Mouse (Mus musculus) kidney, embryonic 15.5 days (tissue): Measurements from ENCODE around the gene Plce1. TPM values are rescaled to one million over a fixed set of nuclear protein-coding genes. Genes with fewer than 3 reads are reported as not detected.

ENCODE experiments used
- ATAC-seq: fragments of 200-750 bp; cut with Nextera tagmentation; replicated peaks from 2 replicates; pipeline ENCODE4 v1.8.0; 2017; ENCODE audit warnings: moderate TSS enrichment; ENCODE audit not compliant: low FRiP score
- H3K27ac ChIP-seq: fragments of 300-500 bp; sonication (generic); 2 replicates; pipeline ENCODE4 v1.5.1; 2015; ENCODE audit warnings: mild to moderate bottlenecking, inconsistent platforms
- H3K27me3 ChIP-seq: fragments of 300-500 bp; sonication (generic); 2 replicates; pipeline ENCODE4 v1.6.1; 2015; ENCODE audit warnings: inconsistent platforms
- H3K36me3 ChIP-seq: fragments of 300-500 bp; sonication (generic); 2 replicates; pipeline ENCODE4 v1.6.1; 2015; ENCODE audit warnings: inconsistent platforms
- H3K4me1 ChIP-seq: fragments of 300-500 bp; sonication (generic); 2 replicates; pipeline ENCODE4 v1.6.1; 2015; ENCODE audit warnings: inconsistent platforms
- H3K4me2 ChIP-seq: fragments of 300-500 bp; sonication (generic); 2 replicates; pipeline ENCODE4 v1.6.1; 2015; ENCODE audit warnings: moderate library complexity, mild to moderate bottlenecking, inconsistent platforms
- H3K4me3 ChIP-seq: fragments of 300-500 bp; sonication (generic); replicated peaks from 2 replicates; pipeline ENCODE4 v1.5.1; 2015; ENCODE audit warnings: mild to moderate bottlenecking, inconsistent platforms
- H3K9ac ChIP-seq: fragments of 300-500 bp; sonication (generic); 2 replicates; pipeline ENCODE4 v1.6.1; 2015; ENCODE audit warnings: mild to moderate bottlenecking, inconsistent platforms
- H3K9me3 ChIP-seq: fragments of 300-500 bp; sonication (generic); replicated peaks from 2 replicates; pipeline ENCODE4 v1.6.1; 2016; ENCODE audit warnings: inconsistent platforms
- WGBS: fragments of 180-500 bp; shearing (Covaris S2); methylation state at CpG from one replicate; pipeline ENCODE4 v1.1.7; 2015; ENCODE audit warnings: mixed read lengths; 5-methylcytosine and 5-hydroxymethylcytosine counted together
- polyA plus RNA-seq: library from polyadenylated mRNA; unstranded; fragments of >200 nt; fragmentation: Nextera tagmentation; extraction: Ambion mirVana; gene quantifications from 2 replicates; pipeline ENCODE4 v1.2.1, GENCODE M21; 2015

Gene Plce1
- polyA plus RNA-seq, 1 experiment from 2014 or later, result 3.6 TPM

GRCm38 (mm10) chr19:38478286-38478685, 2.6 kb upstream of the Plce1 start:
- H3K27me3 ChIP-seq, result peaks cover 46% of the 10 kb centered on the region
- WGBS, result 19% methylated on average over 5 of the region's 5 CpGs
- ATAC-seq, result peak; percentile 61
- no peaks in the 10 kb centered on the region for H3K36me3 ChIP-seq
- H3K9me3 ChIP-seq, result no peaks in the 10 kb centered on the region
- H3K9ac ChIP-seq, result no peak overlapping the region
- H3K4me2 ChIP-seq, result no peak overlapping the region
- peaks cover 31% of the 10 kb centered on the region for H3K4me1 ChIP-seq
- H3K4me3 ChIP-seq, result no peak overlapping the region
- no peak overlapping the region for H3K27ac ChIP-seq

GRCm38 (mm10) chr19:38478948-38479347, 2.0 kb upstream of the Plce1 start:
- Histone ChIP-seq H3K27me3 (peaks cover 53% of the 10 kb centered on the region), H3K27ac (no peak overlapping the region), H3K9ac (no peak overlapping the region), H3K36me3 (no peaks in the 10 kb centered on the region), H3K4me2 (no peak overlapping the region), H3K4me1 (peaks cover 31% of the 10 kb centered on the region), H3K4me3 (no peak overlapping the region), H3K9me3 (no peaks in the 10 kb centered on the region)
- no peak for ATAC-seq
- WGBS, result 36% methylated on average over 7 of the region's 7 CpGs

GRCm38 (mm10) chr19:38479473-38479872, 1.4 kb upstream of the Plce1 start:
- ATAC-seq, result no peak
- H3K4me3 ChIP-seq, result no peak overlapping the region
- H3K4me2 ChIP-seq, result no peak overlapping the region
- H3K9ac ChIP-seq, result no peak overlapping the region
- no peaks in the 10 kb centered on the region for H3K9me3 ChIP-seq
- peaks cover 58% of the 10 kb centered on the region for H3K27me3 ChIP-seq
- WGBS, result 79% methylated on average over 5 of the region's 5 CpGs
- H3K4me1 ChIP-seq, result peaks cover 31% of the 10 kb centered on the region
- no peaks in the 10 kb centered on the region for H3K36me3 ChIP-seq
- H3K27ac ChIP-seq, result no peak overlapping the region

- H3K9me3 ChIP-seq, result no peaks in the 10 kb centered on the region
- H3K36me3 ChIP-seq, result no peaks in the 10 kb centered on the region
- 10% methylated on average over 12 of the region's 12 CpGs for WGBS
- H3K4me3 ChIP-seq, result peak overlapping the region; percentile 66
- H3K4me2 ChIP-seq, result peak overlapping the region; percentile 97
- ATAC-seq, result no peak; the same call in 1 of the 2 replicates
- H3K27ac ChIP-seq, result no peak overlapping the region
- H3K27me3 ChIP-seq, result peaks cover 63% of the 10 kb centered on the region
- peak overlapping the region; percentile 59; the same call in 1 of the 2 replicates for H3K9ac ChIP-seq
- H3K4me1 ChIP-seq, result peaks cover 31% of the 10 kb centered on the region
Measured at GRCm38 (mm10) chr19:38480156-38480720, 671 bp upstream of the Plce1 start.

- no peaks in the 10 kb centered on the region for H3K36me3 ChIP-seq
- no peak overlapping the region for H3K27ac ChIP-seq
- H3K4me1 ChIP-seq, result peaks cover 39% of the 10 kb centered on the region
- H3K9me3 ChIP-seq, result no peaks in the 10 kb centered on the region
- peaks cover 63% of the 10 kb centered on the region for H3K27me3 ChIP-seq
- 21% methylated on average over 8 of the region's 8 CpGs for WGBS
- peak overlapping the region; percentile 66 for H3K4me3 ChIP-seq
- H3K4me2 ChIP-seq, result peak overlapping the region; percentile 97
- no peak overlapping the region for H3K9ac ChIP-seq
- no peak for ATAC-seq
Measured at GRCm38 (mm10) chr19:38481906-38482305, 997 bp downstream of the Plce1 start.

GRCm38 (mm10) chr19:38482406-38483181, 1.7 kb downstream of the Plce1 start:
- H3K4me3 ChIP-seq, result peak overlapping the region; percentile 66; the same call in 1 of the 2 replicates
- no peak overlapping the region for H3K27ac ChIP-seq
- H3K9me3 ChIP-seq, result no peaks in the 10 kb centered on the region
- H3K27me3 ChIP-seq, result peaks cover 63% of the 10 kb centered on the region
- WGBS, result 20% methylated on average over 19 of the region's 19 CpGs
- ATAC-seq, result no peak
- peak overlapping the region; percentile 97 for H3K4me2 ChIP-seq
- H3K4me1 ChIP-seq, result peaks cover 39% of the 10 kb centered on the region
- H3K36me3 ChIP-seq, result no peaks in the 10 kb centered on the region
- H3K9ac ChIP-seq, result no peak overlapping the region

GRCm38 (mm10) chr19:38485779-38486555, 5.1 kb downstream of the Plce1 start:
- Histone ChIP-seq H3K9me3 (no peaks in the 10 kb centered on the region), H3K4me1 (peaks cover 25% of the 10 kb centered on the region), H3K27me3 (peaks cover 37% of the 10 kb centered on the region), H3K9ac (no peak overlapping the region), H3K36me3 (no peaks in the 10 kb centered on the region), H3K4me3 (no peak overlapping the region), H3K27ac (no peak overlapping the region), H3K4me2 (no peak overlapping the region)
- 0 out of 2 replicates have a peak, but pooled peaks have one; percentile 36 for ATAC-seq
- WGBS, result 20% methylated on average over 11 of the region's 11 CpGs

GRCm38 (mm10) chr19:38487501-38487900, 6.6 kb downstream of the Plce1 start:
- H3K4me1 ChIP-seq, result peaks cover 12% of the 10 kb centered on the region
- H3K4me3 ChIP-seq, result no peak overlapping the region
- peaks cover 23% of the 10 kb centered on the region for H3K27me3 ChIP-seq
- no peaks in the 10 kb centered on the region for H3K9me3 ChIP-seq
- H3K4me2 ChIP-seq, result no peak overlapping the region
- no peak overlapping the region for H3K9ac ChIP-seq
- ATAC-seq, result no peak
- no peak overlapping the region for H3K27ac ChIP-seq
- 67% methylated on average over 4 of the region's 4 CpGs for WGBS
- no peaks in the 10 kb centered on the region for H3K36me3 ChIP-seq

- Histone ChIP-seq H3K9me3 (no peaks in the 10 kb centered on the region), H3K4me1 (peaks cover 8% of the 10 kb centered on the region), H3K27ac (no peak overlapping the region), H3K9ac (no peak overlapping the region), H3K4me2 (no peak overlapping the region), H3K27me3 (peaks cover 16% of the 10 kb centered on the region), H3K4me3 (no peak overlapping the region), H3K36me3 (no peaks in the 10 kb centered on the region)
- 75% methylated on average over 9 of the region's 9 CpGs for WGBS
- no peak for ATAC-seq
Measured at GRCm38 (mm10) chr19:38488103-38488912, 7.4 kb downstream of the Plce1 start.

GRCm38 (mm10) chr19:38498233-38498632, 17.3 kb downstream of the Plce1 start:
- Histone ChIP-seq H3K9me3 (no peaks in the 10 kb centered on the region), H3K36me3 (no peaks in the 10 kb centered on the region), H3K27me3 (no peaks in the 10 kb centered on the region), H3K9ac (no peak overlapping the region), H3K4me2 (no peak overlapping the region), H3K27ac (no peak overlapping the region), H3K4me1 (no peaks in the 10 kb centered on the region), H3K4me3 (no peak overlapping the region)
- no peak for ATAC-seq
- 78% methylated on average over 5 of the region's 5 CpGs for WGBS

- WGBS, result 22% methylated on average over 3 of the region's 3 CpGs
- Histone ChIP-seq H3K4me1 (peaks cover 4% of the 10 kb centered on the region; the same call in 1 of the 2 replicates), H3K9me3 (no peaks in the 10 kb centered on the region), H3K27me3 (no peaks in the 10 kb centered on the region), H3K27ac (0 out of 2 replicates have a peak overlapping the region, but pooled peaks have one; percentile 13), H3K4me2 (no peak overlapping the region), H3K36me3 (no peaks in the 10 kb centered on the region), H3K4me3 (no peak overlapping the region), H3K9ac (no peak overlapping the region)
- no peak for ATAC-seq
Measured at GRCm38 (mm10) chr19:38504597-38504996, 23.7 kb downstream of the Plce1 start.
